Mouse (Mus musculus) CH12.LX (cell line): ENCODE results near the gene Rps18. TPM values are rescaled to one million over a fixed set of nuclear protein-coding genes. Genes with fewer than 3 reads are reported as not detected.
"Not testable (repeated sequence)": the region's sequence is repeated elsewhere in the genome, so short reads cannot be mapped to it uniquely, and the experiment has no call there.

Experiments
- DNase-seq: peaks from one replicate; pipeline ENCODE4 v3.0.0-alpha.2; 2013; ENCODE audit errors: extremely low read depth
- H3K27ac ChIP-seq: 2 replicates; pipeline ENCODE4 v1.5.1; 2012; ENCODE audit warnings: low read depth, mild to moderate bottlenecking, control low read depth, moderate library complexity; ENCODE audit not compliant: insufficient read depth
- H3K27me3 ChIP-seq: replicated peaks from 2 replicates; pipeline ENCODE3; 2012; ENCODE audit warnings: inconsistent platforms
- H3K36me3 ChIP-seq, 2 experiments: replicated peaks in 1 of 2; 2 replicates each; pipeline versions ENCODE3 to v1.6.1; 2012; ENCODE audit warnings: inconsistent platforms in 1 of 2, low read length in 1 of 2, mild to moderate bottlenecking in 1 of 2, mixed read lengths in 1 of 2, moderate library complexity in 1 of 2; ENCODE audit not compliant: control insufficient read depth in 1 of 2, insufficient read depth in 1 of 2
- H3K4me1 ChIP-seq, 2 experiments: 2 replicates each; pipeline ENCODE4 v1.6.1; 2012; ENCODE audit warnings: inconsistent platforms in 1 of 2, moderate library complexity in 1 of 2; ENCODE audit not compliant: insufficient read depth in 2 of 2, control insufficient read depth in 1 of 2
- H3K4me2 ChIP-seq: 2 replicates; pipeline ENCODE4 v1.6.1; 2012; ENCODE audit warnings: low read depth, mild to moderate bottlenecking, control low read depth; ENCODE audit not compliant: poor library complexity, insufficient read depth, severe bottlenecking
- H3K4me3 ChIP-seq, 3 experiments: fragments of 150-350 bp in 1 of 3; sonication (generic) in 1 of 3; replicated peaks in 1 of 3; 2 replicates each; pipeline versions ENCODE3 to v1.5.1; 2011 to 2012; ENCODE audit warnings: low read depth in 2 of 3, low read length in 2 of 3, mild to moderate bottlenecking in 2 of 3, moderate library complexity in 2 of 3, control low read depth in 1 of 3, improper control_type of control experiment in 1 of 3, inconsistent platforms in 1 of 3, mixed read lengths in 1 of 3; ENCODE audit not compliant: poor library complexity in 1 of 3
- H3K79me2 ChIP-seq: replicated peaks from 2 replicates; pipeline ENCODE4 v1.6.1; 2012; ENCODE audit warnings: mild to moderate bottlenecking, moderate library complexity; ENCODE audit not compliant: control insufficient read depth, poor library complexity, insufficient read depth, severe bottlenecking; ENCODE audit errors: extremely low read depth
- H3K9ac ChIP-seq: 2 replicates; pipeline ENCODE4 v1.6.1; 2012; ENCODE audit warnings: low read depth, mild to moderate bottlenecking, control low read depth, moderate library complexity; ENCODE audit not compliant: insufficient read depth
- H3K9me3 ChIP-seq: replicated peaks from 2 replicates; pipeline ENCODE3; 2012; ENCODE audit warnings: low read length, inconsistent platforms, mixed read lengths
- BHLHE40 ChIP-seq: IDR thresholded peaks from 2 replicates; pipeline ENCODE4 v1.6.1; 2011; ENCODE audit warnings: mild to moderate bottlenecking, low read depth, low read length, improper control_type of control experiment
- CHD2 ChIP-seq: IDR thresholded peaks from 2 replicates; pipeline ENCODE4 v1.6.1; 2011; ENCODE audit warnings: low read length, improper control_type of control experiment
- MAFK ChIP-seq: IDR thresholded peaks from 2 replicates; pipeline ENCODE4 v1.6.1; 2011; ENCODE audit warnings: low read length, improper control_type of control experiment; ENCODE audit not compliant: insufficient replicate concordance
- MXI1 ChIP-seq: IDR thresholded peaks from 2 replicates; pipeline ENCODE4 v1.6.1; 2011; ENCODE audit warnings: mild to moderate bottlenecking, low read depth, low read length, improper control_type of control experiment
- MYC ChIP-seq: IDR thresholded peaks from 2 replicates; pipeline ENCODE4 v1.6.1; 2011; ENCODE audit warnings: low read depth, mild to moderate bottlenecking, improper control_type of control experiment, low read length
- RCOR1 ChIP-seq: conservative IDR thresholded peaks from 2 replicates; pipeline ENCODE4 v1.6.1; 2012; ENCODE audit warnings: low read depth, mild to moderate bottlenecking, inconsistent platforms, low read length, improper control_type of control experiment
- SIN3A ChIP-seq: IDR thresholded peaks from 2 replicates; pipeline ENCODE4 v1.6.1; 2012; ENCODE audit warnings: low read length, improper control_type of control experiment, inconsistent platforms
- TBP ChIP-seq: conservative IDR thresholded peaks from 2 replicates; pipeline ENCODE4 v1.6.1; 2011; ENCODE audit warnings: low read depth, low read length, improper control_type of control experiment
- TCF12 ChIP-seq: IDR thresholded peaks from 2 replicates; pipeline ENCODE4 v1.6.1; 2014; ENCODE audit warnings: low read depth, mild to moderate bottlenecking, inconsistent platforms, low read length, improper control_type of control experiment
- UBTF ChIP-seq: IDR thresholded peaks from 2 replicates; pipeline ENCODE4 v1.6.1; 2012; ENCODE audit warnings: low read depth, mild to moderate bottlenecking, inconsistent platforms, low read length, improper control_type of control experiment, moderate library complexity
- ZC3H11A ChIP-seq: IDR thresholded peaks from 2 replicates; pipeline ENCODE4 v1.6.1; 2012; ENCODE audit warnings: low read depth, mild to moderate bottlenecking, inconsistent platforms, low read length, improper control_type of control experiment
- ZMIZ1 ChIP-seq: IDR thresholded peaks from 2 replicates; pipeline ENCODE4 v1.6.1; 2012; ENCODE audit warnings: low read depth, mild to moderate bottlenecking, inconsistent platforms, low read length, improper control_type of control experiment
- dilution Hi-C: fragments of 300-500 bp; cut with MboI; formaldehyde crosslinking; loops from 2 replicates; pipeline ENCODE4 v1.14.3; 2020; ENCODE audit warnings: low sequenced_read_pairs; ENCODE audit not compliant: extremely low pct_unique_long_range_greater_than_20kb, extremely low pct_ligation_motif_present
- in situ Hi-C: fragments of 300-500 bp; cut with MboI; formaldehyde crosslinking; loops from 3 replicates; pipeline ENCODE4 v1.14.3; 2019; ENCODE audit warnings: low sequenced_read_pairs, low pct_ligation_motif_present, low pct_unique_long_range_greater_than_20kb, mixed read lengths
- polyA plus RNA-seq: library from polyadenylated mRNA; unstranded; fragments of >175 nt; gene quantifications from 2 replicates; pipeline ENCODE4 v1.2.1, GENCODE M21; 2012; ENCODE audit warnings: low read depth; ENCODE audit not compliant: insufficient read length
- total RNA-seq, 2 experiments: library from RNA; depleted of rRNA; stranded (reverse); fragments of 300-350 nt in 1 of 2; fragments of >200 nt in 1 of 2; gene quantifications; 2 replicates each; pipeline ENCODE4 v1.2.3; 2012 to 2014

Rps18 gene
- total and polyA plus RNA-seq, 3 experiments: 246 to 991 (median 302) TPM

DNA sequence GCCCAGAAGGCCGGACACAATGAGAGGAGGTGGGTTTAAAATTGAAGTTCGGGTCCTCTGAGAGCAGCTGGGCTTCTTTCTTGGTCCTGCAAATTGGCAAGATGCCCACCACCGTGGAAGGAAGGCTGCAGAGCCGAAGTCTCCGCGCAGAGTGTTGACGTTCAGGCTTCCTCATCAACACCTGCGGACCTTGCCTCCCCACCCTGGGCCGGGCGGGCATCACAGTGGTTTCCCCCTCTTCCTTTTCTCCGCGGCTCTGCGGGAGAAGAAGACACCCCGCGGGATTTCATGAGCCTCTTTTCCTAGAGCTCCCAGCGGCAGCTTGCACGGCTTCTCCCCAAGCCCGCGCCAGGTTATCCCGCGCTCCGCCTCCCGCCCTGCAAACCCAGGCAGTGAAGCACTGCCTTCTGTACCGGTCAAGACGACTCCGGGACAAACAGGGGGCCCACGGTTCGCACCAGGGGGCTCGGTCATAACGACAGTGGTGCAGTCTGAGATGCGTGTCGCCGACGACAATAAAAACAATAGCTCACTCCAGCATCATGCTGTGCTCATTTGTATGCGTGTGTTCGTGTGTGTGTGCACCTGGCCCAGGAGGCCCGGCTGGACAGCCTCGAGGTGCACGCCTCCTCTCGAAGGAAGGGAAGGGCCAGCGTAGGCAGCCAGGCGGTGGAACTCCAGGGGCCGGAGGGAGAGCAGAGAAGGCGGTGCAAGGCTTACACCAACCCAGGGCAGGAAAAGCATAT lies 47.3 kb downstream of the Rps18 start:
- dilution Hi-C loops (no loop called here), in situ Hi-C loops (no loop called here)
- Histone ChIP-seq H3K27me3 (no peaks in the 10 kb centered on the region), H3K9me3 (no peaks in the 10 kb centered on the region), H3K36me3 (peaks cover 23 to 24% of the 10 kb centered on the region in 2 experiments), H3K4me1 (peaks cover 0 to 25% of the 10 kb centered on the region in 2 experiments; a peak in 2 of 4 replicates), H3K4me2 (peak overlapping the region; percentile 67), H3K79me2 (peaks cover 8% of the 10 kb centered on the region; the same call in 1 of the 2 replicates), H3K9ac (peak overlapping the region; percentile 50), H3K27ac (peak overlapping the region; percentile 53), H3K4me3 (peak overlapping the region; percentile 59 to 90 (median 72))
- DNase-seq: no peak
- no peak for TF ChIP-seq BHLHE40
- no peak for TF ChIP-seq CHD2
- no peak for TF ChIP-seq MYC
- 0 out of 2 replicates have a peak, but pooled peaks have one; percentile 2 for TF ChIP-seq TCF12
- no peak for TF ChIP-seq RCOR1
- peak; percentile 72 for TF ChIP-seq SIN3A
- TF ChIP-seq MXI1: peak; percentile 46; the same call in 1 of the 2 replicates
- no peak for TF ChIP-seq ZC3H11A
- no peak for TF ChIP-seq MAFK
- no peak for TF ChIP-seq TBP
- 0 out of 2 replicates have a peak, but pooled peaks have one; percentile 80 for TF ChIP-seq UBTF
- no peak for TF ChIP-seq ZMIZ1

DNA sequence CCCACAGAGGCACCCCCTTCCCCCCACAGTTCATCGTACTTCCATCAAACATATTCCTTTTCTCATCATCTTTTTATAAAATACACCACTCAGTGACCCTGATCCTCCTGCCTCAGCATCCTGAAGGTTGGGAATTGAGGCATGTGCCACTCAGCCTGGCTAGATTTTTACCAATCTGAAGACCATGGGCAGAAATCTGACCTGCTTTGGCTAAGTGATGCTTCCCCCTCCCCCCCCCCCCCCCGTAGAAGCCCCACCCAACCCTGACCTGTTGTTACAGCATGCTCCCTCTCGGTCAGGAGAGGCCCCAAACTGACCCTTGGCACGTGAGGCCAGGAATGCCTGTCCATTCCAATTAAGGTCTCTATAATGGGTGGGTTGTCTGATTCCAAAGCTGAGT lies 51.0 kb downstream of the Rps18 start, which contains the start of gene Platr17:
Gene Platr17 (plus strand): TSS at position 301 of the 400 bp plus-strand sequence.
- H3K27ac ChIP-seq, H3K27me3 ChIP-seq, H3K9ac ChIP-seq, H3K9me3 ChIP-seq, dilution Hi-C loops, H3K36me3 ChIP-seq, H3K4me2 ChIP-seq, H3K4me3 ChIP-seq, DNase-seq, H3K79me2 ChIP-seq, in situ Hi-C loops: not testable (repeated sequence)
- H3K4me1 ChIP-seq: peaks cover 0 to 17% of the 10 kb centered on the region in 2 experiments; a peak in 2 of 4 replicates
